Mouse (Mus musculus): ENCODE data around the gene Arl15. TPM values are rescaled to one million over a fixed set of nuclear protein-coding genes. Genes with fewer than 3 reads are reported as not detected.

Arl15 gene
- polyA plus RNA-seq, 1 experiment from 2014 or later = 4.9 TPM

- H3K9me3 ChIP-seq (ENCODE audit: control insufficient read depth) = no peaks in the 10 kb centered on the region
- H3K27me3 ChIP-seq (replicated peaks; ENCODE audit: control insufficient read depth, insufficient read depth, low read length) = no peaks in the 10 kb centered on the region
- WGBS = 88% methylated on average over 1 of the region's 1 CpGs
- no peak overlapping the region for H3K27ac ChIP-seq (ENCODE audit: low read depth, low read length)
- no peaks in the 10 kb centered on the region for H3K36me3 ChIP-seq (ENCODE audit: control insufficient read depth, insufficient read depth)
- H3K4me2 ChIP-seq (replicated peaks; ENCODE audit: low read depth) = no peak overlapping the region
- no peak overlapping the region for H3K9ac ChIP-seq (ENCODE audit: low read depth, low read length)
- no peaks in the 10 kb centered on the region for H3K4me1 ChIP-seq (replicated peaks; ENCODE audit: control insufficient read depth, insufficient read depth, low read length)
- no peak for ATAC-seq
- no peak overlapping the region for H3K4me3 ChIP-seq (ENCODE audit: low read depth, low read length)
- no peak for TF ChIP-seq CTCF (IDR thresholded peaks at IDR 0.05; ENCODE audit: low read depth)
Observed at GRCm38 (mm10) chr13:113845229-113845628, 50.9 kb downstream of the Arl15 start.

- H3K27ac ChIP-seq (ENCODE audit: low read depth, low read length) = no peak overlapping the region
Observed at GRCm38 (mm10) chr13:113846413-113846812, 52.1 kb downstream of the Arl15 start.

GRCm38 (mm10) chr13:113850431-113851034 is 56.2 kb downstream of the Arl15 start:
- Histone ChIP-seq H3K9ac (ENCODE audit: low read depth, low read length) (no peak overlapping the region), H3K4me2 (replicated peaks; ENCODE audit: low read depth) (no peak overlapping the region), H3K4me3 (ENCODE audit: low read depth, low read length) (no peak overlapping the region), H3K4me1 (replicated peaks; ENCODE audit: control insufficient read depth, insufficient read depth, low read length) (no peaks in the 10 kb centered on the region), H3K36me3 (ENCODE audit: control insufficient read depth, insufficient read depth) (no peaks in the 10 kb centered on the region), H3K27ac (ENCODE audit: low read depth, low read length) (no peak overlapping the region), H3K27me3 (replicated peaks; ENCODE audit: control insufficient read depth, insufficient read depth, low read length) (no peaks in the 10 kb centered on the region), H3K9me3 (ENCODE audit: control insufficient read depth) (no peaks in the 10 kb centered on the region)
- no peak for TF ChIP-seq CTCF (IDR thresholded peaks at IDR 0.05; ENCODE audit: low read depth)
- 67% methylated on average over 8 of the region's 8 CpGs for WGBS
- ATAC-seq = no peak

More at GRCm38 (mm10) chr13:113846413-113846812, 52.1 kb downstream of the Arl15 start:
- WGBS = 69% methylated on average over 10 of the region's 10 CpGs
- TF ChIP-seq CTCF (IDR thresholded peaks at IDR 0.05; ENCODE audit: low read depth) = no peak
- H3K36me3 ChIP-seq (ENCODE audit: control insufficient read depth, insufficient read depth) = no peaks in the 10 kb centered on the region
- no peak overlapping the region for H3K4me2 ChIP-seq (replicated peaks; ENCODE audit: low read depth)
- no peaks in the 10 kb centered on the region for H3K27me3 ChIP-seq (replicated peaks; ENCODE audit: control insufficient read depth, insufficient read depth, low read length)
- no peaks in the 10 kb centered on the region for H3K9me3 ChIP-seq (ENCODE audit: control insufficient read depth)
- no peak overlapping the region for H3K4me3 ChIP-seq (ENCODE audit: low read depth, low read length)
- no peak overlapping the region for H3K9ac ChIP-seq (ENCODE audit: low read depth, low read length)
- H3K4me1 ChIP-seq (replicated peaks; ENCODE audit: control insufficient read depth, insufficient read depth, low read length) = no peaks in the 10 kb centered on the region
- ATAC-seq = no peak

GRCm38 (mm10) chr13:113851602-113852375 is 57.5 kb downstream of the Arl15 start:
- peak; percentile 22; the same call in 1 of the 2 replicates for ATAC-seq
- 77% methylated on average over 13 of the region's 13 CpGs for WGBS

DNA sequence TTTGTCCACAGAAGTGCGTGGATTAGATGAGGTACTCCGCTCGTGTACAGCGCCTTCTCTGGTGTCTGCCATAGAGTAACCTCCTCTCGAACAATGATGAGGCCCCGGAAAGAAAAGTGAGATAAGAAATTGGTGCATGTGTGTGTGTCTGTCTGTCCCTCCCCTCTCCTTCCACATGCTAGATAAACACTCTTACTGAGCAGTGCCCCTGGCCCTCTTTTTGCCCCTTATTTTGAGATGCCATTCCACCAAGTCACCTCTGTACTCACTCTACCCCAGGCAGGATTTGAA is 58.0 kb downstream of the Arl15 start:
- no peak for ATAC-seq
- H3K4me2 ChIP-seq (replicated peaks; ENCODE audit: low read depth) = no peak overlapping the region
- no peaks in the 10 kb centered on the region for H3K9me3 ChIP-seq (ENCODE audit: control insufficient read depth)
- no peaks in the 10 kb centered on the region for H3K36me3 ChIP-seq (ENCODE audit: control insufficient read depth, insufficient read depth)
- H3K9ac ChIP-seq (ENCODE audit: low read depth, low read length) = no peak overlapping the region
- H3K4me1 ChIP-seq (replicated peaks; ENCODE audit: control insufficient read depth, insufficient read depth, low read length) = no peaks in the 10 kb centered on the region
- H3K4me3 ChIP-seq (ENCODE audit: low read depth, low read length) = no peak overlapping the region
- WGBS = 78% methylated on average over 6 of the region's 6 CpGs
- H3K27ac ChIP-seq (ENCODE audit: low read depth, low read length) = no peak overlapping the region
- no peaks in the 10 kb centered on the region for H3K27me3 ChIP-seq (replicated peaks; ENCODE audit: control insufficient read depth, insufficient read depth, low read length)
- no peak for TF ChIP-seq CTCF (IDR thresholded peaks at IDR 0.05; ENCODE audit: low read depth)

More at GRCm38 (mm10) chr13:113851602-113852375, 57.5 kb downstream of the Arl15 start:
- Histone ChIP-seq H3K9ac (ENCODE audit: low read depth, low read length) (no peak overlapping the region), H3K36me3 (ENCODE audit: control insufficient read depth, insufficient read depth) (no peaks in the 10 kb centered on the region), H3K4me2 (replicated peaks; ENCODE audit: low read depth) (no peak overlapping the region), H3K27ac (ENCODE audit: low read depth, low read length) (peak overlapping the region; percentile 1; the same call in 1 of the 2 replicates), H3K27me3 (replicated peaks; ENCODE audit: control insufficient read depth, insufficient read depth, low read length) (no peaks in the 10 kb centered on the region), H3K4me3 (ENCODE audit: low read depth, low read length) (no peak overlapping the region), H3K4me1 (replicated peaks; ENCODE audit: control insufficient read depth, insufficient read depth, low read length) (no peaks in the 10 kb centered on the region), H3K9me3 (ENCODE audit: control insufficient read depth) (no peaks in the 10 kb centered on the region)
- no peak for TF ChIP-seq CTCF (IDR thresholded peaks at IDR 0.05; ENCODE audit: low read depth)

GRCm38 (mm10) chr13:113854146-113854545 is 59.8 kb downstream of the Arl15 start:
- Histone ChIP-seq H3K27me3 (replicated peaks; ENCODE audit: control insufficient read depth, insufficient read depth, low read length) (no peaks in the 10 kb centered on the region), H3K4me3 (ENCODE audit: low read depth, low read length) (no peak overlapping the region), H3K36me3 (ENCODE audit: control insufficient read depth, insufficient read depth) (no peaks in the 10 kb centered on the region), H3K4me1 (replicated peaks; ENCODE audit: control insufficient read depth, insufficient read depth, low read length) (no peaks in the 10 kb centered on the region), H3K9me3 (ENCODE audit: control insufficient read depth) (no peaks in the 10 kb centered on the region), H3K9ac (ENCODE audit: low read depth, low read length) (no peak overlapping the region), H3K27ac (ENCODE audit: low read depth, low read length) (no peak overlapping the region), H3K4me2 (replicated peaks; ENCODE audit: low read depth) (no peak overlapping the region)
- 78% methylated on average over 4 of the region's 4 CpGs for WGBS
- no peak for TF ChIP-seq CTCF (IDR thresholded peaks at IDR 0.05; ENCODE audit: low read depth)
- ATAC-seq = no peak

All from intestine, postnatal 0 days (tissue).